Mouse (Mus musculus) testis, postnatal 14 days (tissue): ENCODE results near the gene Gpr158.

Experiments used
- DNase-seq: peaks from one replicate; pipeline ENCODE4 v3.0.0; 2021; ENCODE audit warnings: low spot score

The Gpr158 gene

GRCm38 (mm10) chr2:21632136-21632535 lies 264.8 kb downstream of the Gpr158 start:
- no peak for DNase-seq

DNA sequence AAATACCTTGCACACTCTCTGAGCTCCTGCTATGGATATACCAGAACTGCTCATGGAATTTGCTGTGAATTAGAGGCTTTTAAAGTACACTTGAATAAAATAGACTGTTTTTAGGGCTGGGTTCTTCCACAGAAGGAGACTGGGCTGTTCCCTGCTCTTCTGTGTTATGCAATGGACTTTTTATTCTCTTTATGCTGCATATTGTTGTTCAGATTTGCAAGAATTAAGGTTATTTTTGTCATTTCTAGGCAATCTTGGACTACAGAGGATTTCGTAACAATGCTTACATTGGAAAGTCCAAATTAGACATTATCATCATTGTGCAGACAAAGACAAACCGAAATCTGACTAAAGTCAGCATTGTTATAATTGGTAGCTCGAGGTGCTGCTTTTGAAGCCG lies 298.4 kb downstream of the Gpr158 start:
- no peak for DNase-seq

- no peak for DNase-seq
Measured at GRCm38 (mm10) chr2:21676084-21676838, 308.9 kb downstream of the Gpr158 start.

DNA sequence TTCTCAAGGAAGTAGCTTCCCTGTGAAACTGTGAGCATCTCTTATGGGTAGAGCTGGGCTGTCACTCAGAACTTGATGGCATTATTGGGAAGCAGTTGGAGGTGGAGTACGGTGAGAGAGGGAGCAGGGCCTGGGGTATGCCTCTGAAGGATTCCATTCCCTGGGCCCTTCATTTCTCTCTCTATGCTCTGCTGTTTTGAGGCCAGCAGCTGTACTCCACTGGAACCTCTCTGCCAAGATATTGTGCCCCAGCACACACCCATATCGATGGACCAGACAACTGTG lies 309.4 kb downstream of the Gpr158 start:
- DNase-seq = no peak

GRCm38 (mm10) chr2:21680735-21681270 lies 313.5 kb downstream of the Gpr158 start:
- DNase-seq = no peak

GRCm38 (mm10) chr2:21684736-21685135 lies 317.4 kb downstream of the Gpr158 start:
- DNase-seq = no peak

- no peak for DNase-seq
Measured at GRCm38 (mm10) chr2:21693128-21693527, 325.8 kb downstream of the Gpr158 start.

DNA sequence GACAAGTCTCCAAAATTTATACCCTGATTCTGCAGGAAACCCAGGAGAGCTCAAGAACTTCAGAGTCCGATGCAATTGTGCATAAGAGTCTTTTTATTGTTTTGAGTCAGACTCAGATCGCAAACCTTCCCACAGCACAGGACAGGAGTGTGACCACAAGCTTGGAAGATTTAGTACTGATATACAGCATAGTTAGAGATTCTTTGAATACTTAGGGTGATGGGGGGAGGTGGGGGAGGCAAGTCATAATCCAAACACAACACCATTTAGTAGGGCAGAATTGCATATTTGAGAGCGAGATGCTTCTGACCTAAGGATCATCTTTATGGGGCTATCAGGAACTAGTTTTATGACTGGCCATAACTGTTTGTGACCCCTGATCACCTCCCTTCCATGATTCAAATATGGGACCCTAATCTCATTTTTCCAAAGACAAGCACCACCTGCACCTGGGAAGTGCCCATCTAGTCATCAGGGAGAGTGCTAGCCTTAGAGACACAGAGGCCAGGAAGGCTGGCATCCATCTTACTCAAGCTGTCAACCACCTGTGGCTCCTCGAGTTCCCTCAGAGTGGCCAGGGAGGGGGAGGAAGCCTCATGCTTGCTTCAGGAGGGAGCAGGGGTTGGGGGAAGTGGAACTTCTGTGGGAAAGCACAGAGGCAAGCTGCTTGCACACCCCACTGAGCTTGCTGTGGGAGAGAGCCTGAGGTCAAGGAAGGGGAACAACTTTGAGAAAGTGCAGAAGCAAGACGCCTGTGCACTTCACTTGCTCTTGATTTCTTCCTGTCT lies 326.7 kb downstream of the Gpr158 start:
- DNase-seq = no peak

GRCm38 (mm10) chr2:21728075-21728474 lies 360.7 kb downstream of the Gpr158 start:
- no peak for DNase-seq

- no peak for DNase-seq
Measured at GRCm38 (mm10) chr2:21783721-21784120, 416.4 kb downstream of the Gpr158 start.

GRCm38 (mm10) chr2:21793156-21793555 lies 425.8 kb downstream of the Gpr158 start:
- DNase-seq = no peak

DNA sequence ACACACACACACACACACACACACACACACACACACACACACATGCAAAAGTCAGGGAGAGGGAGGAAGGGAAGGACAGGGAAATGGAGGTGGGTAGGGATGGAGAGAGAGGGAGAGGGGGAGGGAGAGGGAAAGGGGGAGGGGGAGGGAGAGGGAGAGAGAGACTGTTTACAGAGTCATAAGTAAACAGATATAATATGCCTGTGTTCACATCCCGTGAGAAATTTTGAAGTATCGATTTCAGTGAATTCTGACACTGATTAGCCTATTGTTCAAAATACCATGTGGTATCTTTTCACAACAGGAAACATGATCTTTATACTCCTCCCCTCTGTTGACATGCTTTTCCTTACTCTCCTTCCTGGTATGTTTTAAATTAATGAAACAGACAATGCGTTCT lies 432.3 kb downstream of the Gpr158 start:
- no peak for DNase-seq

DNA sequence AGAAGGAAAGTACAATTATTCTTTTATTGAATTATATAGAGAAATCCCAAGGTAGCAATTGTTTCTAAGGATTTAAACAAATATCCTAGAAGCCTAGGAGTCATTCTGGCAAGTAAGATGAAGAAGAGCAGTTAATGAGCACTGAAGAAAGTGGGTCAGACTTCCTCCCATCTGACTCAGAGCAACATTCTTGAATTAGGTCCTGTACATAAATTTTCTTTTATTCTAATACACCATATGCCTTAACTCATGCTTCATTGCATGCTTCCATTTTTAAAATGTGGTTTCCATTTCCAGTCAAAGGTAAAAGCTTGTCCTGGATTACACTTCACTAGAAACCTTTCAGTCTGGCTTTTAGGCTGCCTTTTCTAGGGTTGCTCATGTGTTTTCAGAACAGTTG lies 432.7 kb downstream of the Gpr158 start:
- no peak for DNase-seq

DNA sequence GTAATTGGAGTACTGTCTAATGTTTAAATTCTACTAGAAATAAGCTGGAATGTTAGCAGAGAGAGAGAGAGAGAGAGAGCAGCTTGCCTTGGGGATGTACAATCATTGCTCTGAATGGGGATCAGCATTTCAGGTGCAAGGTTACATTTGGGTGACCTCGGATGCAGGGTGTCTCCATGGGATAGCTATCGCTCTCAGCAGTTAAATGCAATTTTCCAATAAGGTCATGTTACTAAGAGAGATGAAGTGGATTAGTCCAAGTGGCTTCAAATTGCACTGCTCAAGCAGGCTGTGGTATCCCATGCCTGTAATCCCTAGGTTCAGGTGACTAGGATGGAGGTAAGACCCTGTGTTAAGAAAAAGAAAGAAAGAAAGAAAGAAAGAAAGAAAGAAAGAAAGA lies 441.2 kb downstream of the Gpr158 start:
- no peak for DNase-seq

GRCm38 (mm10) chr2:21810431-21810830 lies 443.1 kb downstream of the Gpr158 start:
- DNase-seq = no peak

DNA sequence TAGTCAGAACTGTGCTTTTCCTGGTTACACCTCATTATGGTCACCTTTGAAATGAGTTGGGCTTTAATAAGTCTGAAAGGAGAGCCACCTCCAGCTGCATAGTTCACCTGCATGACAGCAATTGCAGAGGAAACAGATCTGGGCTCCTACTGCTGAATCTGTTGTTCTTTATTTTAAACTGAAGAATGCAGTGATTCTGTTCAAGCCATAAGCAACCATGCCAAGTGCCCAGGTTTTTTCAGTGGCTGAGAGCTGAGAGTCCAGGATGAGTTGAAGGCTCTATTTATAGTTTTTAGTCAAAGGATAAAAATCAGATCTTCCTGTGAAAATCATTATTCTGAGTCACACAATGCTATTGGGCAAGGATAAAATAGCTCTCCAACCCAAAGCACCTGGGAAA lies 496.7 kb downstream of the Gpr158 start:
- no peak for DNase-seq
